Mouse (Mus musculus): Measurements from ENCODE around the gene Mdga2. TPM values are rescaled to one million over a fixed set of nuclear protein-coding genes. Genes with fewer than 3 reads are reported as not detected.

The Mdga2 gene
- total RNA-seq, 2 experiments from 2014 or later = not detected

GRCm38 (mm10) chr12:66707431-66707830, 514.9 kb downstream of the Mdga2 start:
- DNase-seq (ENCODE audit: low spot score) = no peak

DNA sequence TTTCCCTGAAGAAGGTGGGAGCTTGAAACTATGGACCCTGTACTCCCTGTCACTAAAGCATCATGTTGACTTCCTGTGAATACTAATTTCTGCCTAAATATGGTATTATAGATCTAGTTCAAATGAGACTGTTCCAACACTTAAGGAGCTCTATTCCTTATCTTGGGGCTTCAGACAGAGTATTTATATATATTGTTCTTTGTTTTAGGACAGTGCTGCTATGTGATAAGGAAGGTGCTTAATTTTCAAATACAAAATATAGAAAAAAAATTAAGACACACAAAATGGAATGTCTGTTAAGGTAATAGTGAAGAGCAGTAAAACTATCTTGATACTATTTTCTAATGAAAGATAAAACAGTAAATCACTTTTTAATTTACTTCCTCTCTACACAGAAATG, 517.3 kb downstream of the Mdga2 start:
- DNase-seq (ENCODE audit: low spot score) = no peak

DNA sequence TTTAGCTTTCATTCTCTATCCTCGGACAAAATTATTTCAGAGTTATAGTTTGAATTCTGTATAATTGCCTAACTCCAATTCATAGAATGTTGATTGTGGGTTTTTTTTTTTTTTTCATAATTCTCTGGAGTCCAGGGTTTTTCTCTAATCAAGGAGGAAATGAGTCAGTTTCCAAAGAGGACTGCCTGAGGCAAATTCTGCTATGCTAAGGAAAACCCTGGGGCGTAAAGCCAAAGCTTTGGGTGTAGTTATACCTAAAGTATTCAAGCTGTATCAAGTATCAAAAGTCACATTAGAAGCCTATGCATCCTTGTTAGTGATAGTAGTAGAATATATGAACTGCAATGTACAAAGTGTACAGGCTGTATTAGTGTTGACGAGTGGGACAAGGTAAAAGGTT, 519.6 kb downstream of the Mdga2 start:
- DNase-seq (ENCODE audit: low spot score) = no peak

GRCm38 (mm10) chr12:66679558-66679957, 542.8 kb downstream of the Mdga2 start:
- no peak for DNase-seq (ENCODE audit: low spot score)

GRCm38 (mm10) chr12:66648605-66649552, 573.5 kb downstream of the Mdga2 start:
- DNase-seq (ENCODE audit: low spot score) = no peak

DNA sequence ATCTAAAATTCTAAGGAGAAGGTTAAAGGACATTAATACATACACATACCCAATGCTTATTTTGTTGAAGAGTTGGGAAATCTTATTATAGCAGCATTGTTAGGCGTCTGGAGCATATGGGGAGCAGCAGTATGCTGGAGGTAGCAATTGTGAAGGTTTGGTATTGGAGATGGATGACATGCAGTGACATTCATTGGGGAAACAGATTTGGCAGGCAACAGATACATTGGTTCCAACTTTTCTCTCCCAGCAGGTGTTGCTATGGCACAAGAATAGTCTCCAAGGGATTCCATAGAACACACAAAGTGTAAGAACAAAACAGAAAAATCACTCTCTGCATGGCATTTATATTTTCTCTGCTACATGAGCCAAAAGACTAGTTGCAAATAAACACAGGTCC, 581.9 kb downstream of the Mdga2 start:
- DNase-seq (ENCODE audit: low spot score) = no peak

GRCm38 (mm10) chr12:66619944-66620343, 602.4 kb downstream of the Mdga2 start:
- DNase-seq (ENCODE audit: low spot score) = no peak

- no peak for DNase-seq (ENCODE audit: low spot score)
Observed at GRCm38 (mm10) chr12:66591617-66592230, 630.6 kb downstream of the Mdga2 start.

DNA sequence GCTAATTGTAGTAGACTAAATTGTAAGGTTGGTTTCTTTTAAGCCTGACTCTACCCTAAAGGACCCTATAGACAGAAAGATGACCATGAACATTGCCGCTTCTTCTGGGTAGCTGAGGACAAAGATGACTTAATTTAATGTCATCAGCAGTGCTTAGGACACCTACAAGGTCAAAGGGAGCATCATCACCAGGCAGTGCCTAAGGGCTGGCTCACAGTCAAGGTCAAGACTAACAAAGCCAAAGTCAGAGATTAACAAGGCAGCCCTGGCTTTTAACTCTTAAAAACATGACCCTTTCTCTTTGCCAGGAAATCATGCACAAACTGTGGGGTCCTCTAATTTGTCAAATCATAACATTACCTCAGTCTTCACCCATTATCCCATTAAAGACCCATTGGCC, 657.0 kb downstream of the Mdga2 start:
- DNase-seq (ENCODE audit: low spot score) = no peak

DNA sequence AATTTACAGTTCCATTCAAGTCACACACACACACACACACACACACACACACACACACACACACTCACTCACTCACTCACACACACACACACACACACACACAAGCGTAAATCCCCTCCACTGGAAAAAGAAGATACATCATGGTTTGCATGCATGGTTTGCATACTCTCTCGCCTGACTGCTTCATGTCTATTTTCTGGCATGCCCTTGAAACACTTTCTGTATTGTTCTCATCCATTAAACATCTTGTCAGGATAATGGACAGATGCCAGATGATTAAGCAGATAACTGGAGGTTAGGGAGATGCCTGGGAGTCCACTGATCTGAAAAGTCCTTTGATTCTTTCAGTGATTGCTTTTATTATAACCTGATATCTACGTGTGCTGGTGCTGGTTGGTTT, 665.5 kb downstream of the Mdga2 start:
- no peak for DNase-seq (ENCODE audit: low spot score)

DNA sequence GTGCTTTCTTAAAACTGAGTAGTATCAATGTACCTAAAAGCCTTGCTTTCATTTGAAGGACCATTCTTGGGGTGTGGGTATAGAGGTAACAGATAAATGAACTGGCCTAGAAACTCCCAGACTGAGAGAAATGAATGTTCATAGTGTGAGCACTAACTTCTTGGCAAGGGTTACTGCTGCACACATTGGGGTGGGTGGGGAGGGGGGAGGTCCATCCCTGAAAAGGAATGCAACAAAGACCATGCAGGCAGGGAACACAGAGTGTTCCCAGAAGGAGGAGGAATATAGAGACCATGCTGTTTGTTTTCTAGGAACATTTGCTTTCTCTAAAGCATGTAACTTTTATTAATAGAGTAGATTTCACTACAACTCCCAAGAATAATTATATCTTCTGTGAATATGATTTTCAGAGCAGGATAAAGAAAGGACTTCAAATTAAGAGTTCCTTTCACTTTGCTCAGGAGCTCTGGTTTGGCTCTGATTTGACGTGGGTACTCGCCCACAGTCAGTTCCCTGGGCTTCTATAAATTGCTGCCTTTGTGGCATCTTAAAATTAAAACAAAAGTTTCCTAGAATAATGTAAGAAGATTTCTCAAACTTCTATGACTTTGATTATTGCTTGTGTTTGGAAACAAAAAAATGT, 666.0 kb downstream of the Mdga2 start:
- no peak for DNase-seq (ENCODE audit: low spot score)

- DNase-seq (ENCODE audit: low spot score) = no peak
Observed at GRCm38 (mm10) chr12:66524973-66525372, 697.4 kb downstream of the Mdga2 start.

DNA sequence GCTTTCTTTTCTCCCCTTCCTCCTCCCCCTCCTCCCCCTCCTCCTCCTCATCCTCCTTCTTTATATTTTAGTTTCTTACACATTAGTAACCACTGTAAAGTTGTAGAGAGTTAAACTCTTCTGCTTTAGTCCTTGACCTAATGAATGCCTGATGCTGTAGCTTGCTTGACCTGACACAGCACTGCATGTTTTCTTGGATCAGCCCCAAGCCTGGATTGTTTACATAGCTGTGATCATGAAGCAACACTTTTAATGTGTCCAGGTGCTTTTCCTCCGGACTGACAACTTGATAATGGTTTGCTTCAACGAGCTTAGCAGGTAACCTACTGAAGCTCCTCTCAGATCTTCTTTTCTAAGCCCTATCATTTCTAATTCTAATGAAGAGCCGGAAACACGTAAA, 723.1 kb downstream of the Mdga2 start:
- DNase-seq (ENCODE audit: low spot score) = no peak

GRCm38 (mm10) chr12:66470868-66471267, 751.5 kb downstream of the Mdga2 start:
- no peak for DNase-seq (ENCODE audit: low spot score)

DNA sequence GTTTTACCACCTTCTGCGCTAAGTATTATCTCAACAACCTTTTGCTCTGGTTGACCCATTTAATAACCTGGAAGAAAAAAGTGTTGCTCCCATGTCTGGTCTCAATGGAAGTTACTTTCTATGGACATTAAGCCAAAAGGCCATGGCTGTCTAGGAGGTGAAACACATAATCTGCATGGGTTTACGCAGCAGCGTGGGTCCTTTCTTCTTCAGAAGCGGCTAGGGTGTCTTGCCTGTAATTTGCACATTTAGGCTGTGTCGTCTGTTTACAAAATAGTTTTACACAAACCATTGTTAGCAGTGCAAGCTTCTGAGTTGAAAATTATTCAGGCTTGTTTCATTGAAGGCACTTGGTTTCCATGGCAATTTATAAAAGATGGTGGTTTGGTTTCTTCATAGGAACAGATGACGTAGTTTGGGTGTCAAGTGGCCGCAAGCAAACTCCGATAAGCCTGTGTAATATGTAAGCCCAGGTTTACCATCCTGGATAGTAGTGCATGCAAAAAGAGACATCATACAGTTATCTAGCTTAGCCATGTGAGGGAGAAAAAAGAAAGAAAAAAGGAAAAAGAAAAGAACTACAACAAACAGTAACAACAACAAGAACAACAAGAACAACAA, 752.0 kb downstream of the Mdga2 start:
- no peak for DNase-seq (ENCODE audit: low spot score)

DNA sequence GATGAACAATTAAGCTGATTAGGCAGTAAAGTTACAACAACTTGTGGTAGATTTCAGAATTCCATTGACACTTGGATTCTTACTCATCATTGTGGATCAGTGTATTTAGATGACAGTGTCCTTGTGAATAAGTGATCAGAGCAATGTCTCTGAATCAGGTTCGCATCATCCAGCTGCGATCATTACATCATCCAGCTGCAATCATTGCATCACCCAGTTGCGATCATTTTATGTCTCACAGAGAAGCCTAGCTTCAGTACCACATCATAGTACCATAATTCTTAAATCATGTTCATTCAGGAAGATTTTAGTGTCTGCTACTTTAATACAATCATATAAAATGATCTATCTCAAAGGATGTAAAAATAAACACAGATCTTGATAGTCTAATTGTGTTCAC, 756.8 kb downstream of the Mdga2 start:
- no peak for DNase-seq (ENCODE audit: low spot score)

GRCm38 (mm10) chr12:66443340-66443739, 779.0 kb downstream of the Mdga2 start:
- no peak for DNase-seq (ENCODE audit: low spot score)
